Mouse (Mus musculus) stomach, embryonic 14.5 days (tissue): ENCODE results near the gene Tnfrsf8. TPM values are rescaled to one million over a fixed set of nuclear protein-coding genes. Genes with fewer than 3 reads are reported as not detected.

Source experiments
- ATAC-seq: fragments of 200-750 bp; cut with Nextera tagmentation; 2 replicates; pipeline ENCODE4 v1.8.0; 2017; ENCODE audit warnings: low read depth, moderate TSS enrichment; ENCODE audit not compliant: insufficient number of reproducible peaks, insufficient read depth, low FRiP score
- H3K27ac ChIP-seq: fragments of 300-500 bp; sonication (generic); 2 replicates; pipeline ENCODE4 v1.5.1; 2014; ENCODE audit warnings: mild to moderate bottlenecking, low read length, moderate library complexity, mixed read lengths
- H3K27me3 ChIP-seq: fragments of 300-500 bp; sonication (generic); 2 replicates; pipeline ENCODE4 v1.6.1; 2014; ENCODE audit warnings: low read length, control low read depth, mixed read lengths; ENCODE audit not compliant: control insufficient read depth, insufficient read depth
- H3K36me3 ChIP-seq: fragments of 300-500 bp; sonication (generic); 2 replicates; pipeline ENCODE4 v1.6.1; 2014; ENCODE audit warnings: mild to moderate bottlenecking, control low read depth, low read length, moderate library complexity, mixed read lengths; ENCODE audit not compliant: control insufficient read depth, insufficient read depth
- H3K4me1 ChIP-seq: fragments of 300-500 bp; sonication (generic); 2 replicates; pipeline ENCODE4 v1.6.1; 2014; ENCODE audit warnings: low read length, control low read depth, mixed read lengths; ENCODE audit not compliant: control insufficient read depth, insufficient read depth
- H3K4me2 ChIP-seq: fragments of 300-500 bp; sonication (generic); replicated peaks from 2 replicates; pipeline ENCODE4 v1.6.1; 2014; ENCODE audit warnings: low read depth, low read length, control low read depth
- H3K4me3 ChIP-seq: fragments of 300-500 bp; sonication (generic); 2 replicates; pipeline ENCODE4 v1.5.1; 2014; ENCODE audit warnings: low read depth, low read length, control low read depth
- H3K9ac ChIP-seq: fragments of 300-500 bp; sonication (generic); replicated peaks from 2 replicates; pipeline ENCODE4 v1.6.1; 2014; ENCODE audit warnings: low read depth, mild to moderate bottlenecking, control low read depth, low read length, moderate library complexity, mixed read lengths
- H3K9me3 ChIP-seq: fragments of 300-500 bp; sonication (generic); 2 replicates; pipeline ENCODE4 v1.6.1; 2016; ENCODE audit warnings: low read depth, low read length, control low read depth; ENCODE audit not compliant: control insufficient read depth
- WGBS: fragments of 180-500 bp; shearing (Covaris S2); extraction: QIAGEN DNeasy Blood & Tissue Kit; methylation state at CpG from one replicate; pipeline ENCODE4 v1.1.7; 2014; 5-methylcytosine and 5-hydroxymethylcytosine counted together
- polyA plus RNA-seq: library from polyadenylated mRNA; unstranded; fragments of >200 nt; fragmentation: Nextera tagmentation; extraction: Ambion mirVana; gene quantifications from 2 replicates; pipeline ENCODE4 v1.2.1, GENCODE M21; 2014

Gene Tnfrsf8
- polyA plus RNA-seq, 1 experiment from 2014 or later, result 0.20 TPM

- ATAC-seq, result no peak
- no peaks in the 10 kb centered on the region for H3K9me3 ChIP-seq
- H3K36me3 ChIP-seq, result no peaks in the 10 kb centered on the region
- H3K9ac ChIP-seq, result no peak overlapping the region
- 74% methylated on average over 4 of the region's 4 CpGs for WGBS
- 0 out of 2 replicates have a peak, but pooled peaks cover 5% of the 10 kb centered on the region for H3K27me3 ChIP-seq
- H3K4me1 ChIP-seq, result peaks cover 10% of the 10 kb centered on the region; the same call in 1 of the 2 replicates
- H3K4me2 ChIP-seq, result no peak overlapping the region
- H3K27ac ChIP-seq, result no peak overlapping the region
- no peak overlapping the region for H3K4me3 ChIP-seq
These were observed 74.2 kb downstream of the Tnfrsf8 start for GRCm38 (mm10) chr4:145240723-145241231.

- 25% methylated on average over 4 of the region's 4 CpGs for WGBS
- no peak overlapping the region for H3K4me2 ChIP-seq
These were observed 75.7 kb downstream of the Tnfrsf8 start for GRCm38 (mm10) chr4:145239049-145239830.

GRCm38 (mm10) chr4:145236027-145236426 lies 78.9 kb downstream of the Tnfrsf8 start:
- Histone ChIP-seq H3K9ac (no peak overlapping the region), H3K4me3 (no peak overlapping the region), H3K4me2 (no peak overlapping the region), H3K36me3 (no peaks in the 10 kb centered on the region), H3K27ac (no peak overlapping the region), H3K4me1 (peaks cover 10% of the 10 kb centered on the region; the same call in 1 of the 2 replicates), H3K9me3 (no peaks in the 10 kb centered on the region), H3K27me3 (no peaks in the 10 kb centered on the region)
- no peak for ATAC-seq
- WGBS, result 90% methylated on average over 7 of the region's 7 CpGs

More at GRCm38 (mm10) chr4:145239049-145239830, 75.7 kb downstream of the Tnfrsf8 start:
- Histone ChIP-seq H3K9ac (no peak overlapping the region), H3K27ac (peak overlapping the region; percentile 61), H3K9me3 (no peaks in the 10 kb centered on the region), H3K4me3 (no peak overlapping the region), H3K36me3 (no peaks in the 10 kb centered on the region), H3K4me1 (peaks cover 10% of the 10 kb centered on the region; the same call in 1 of the 2 replicates), H3K27me3 (no peaks in the 10 kb centered on the region)
- peak; percentile 77; the same call in 1 of the 2 replicates for ATAC-seq

GRCm38 (mm10) chr4:145233487-145234228 lies 81.3 kb downstream of the Tnfrsf8 start:
- Histone ChIP-seq H3K9ac (no peak overlapping the region), H3K27ac (no peak overlapping the region), H3K27me3 (no peaks in the 10 kb centered on the region), H3K9me3 (no peaks in the 10 kb centered on the region), H3K4me2 (no peak overlapping the region), H3K4me3 (no peak overlapping the region), H3K36me3 (no peaks in the 10 kb centered on the region), H3K4me1 (no peaks in the 10 kb centered on the region; the same call in 1 of the 2 replicates)
- WGBS, result 46% methylated on average over 3 of the region's 3 CpGs
- ATAC-seq, result no peak

GRCm38 (mm10) chr4:145231732-145232131 lies 83.2 kb downstream of the Tnfrsf8 start:
- H3K27me3 ChIP-seq, result no peaks in the 10 kb centered on the region
- no peak overlapping the region for H3K4me2 ChIP-seq
- 82% methylated on average over 5 of the region's 5 CpGs for WGBS
- H3K4me3 ChIP-seq, result no peak overlapping the region
- no peak overlapping the region for H3K27ac ChIP-seq
- no peaks in the 10 kb centered on the region for H3K9me3 ChIP-seq
- ATAC-seq, result no peak
- no peak overlapping the region for H3K9ac ChIP-seq
- no peaks in the 10 kb centered on the region for H3K36me3 ChIP-seq
- no peaks in the 10 kb centered on the region; the same call in 1 of the 2 replicates for H3K4me1 ChIP-seq

GRCm38 (mm10) chr4:145230647-145231046 lies 84.3 kb downstream of the Tnfrsf8 start:
- Histone ChIP-seq H3K4me1 (no peaks in the 10 kb centered on the region; the same call in 1 of the 2 replicates), H3K36me3 (no peaks in the 10 kb centered on the region), H3K4me2 (no peak overlapping the region), H3K4me3 (no peak overlapping the region), H3K27ac (no peak overlapping the region), H3K9me3 (no peaks in the 10 kb centered on the region), H3K9ac (no peak overlapping the region), H3K27me3 (no peaks in the 10 kb centered on the region)
- WGBS, result 72% methylated on average over 2 of the region's 2 CpGs
- ATAC-seq, result no peak

- no peak overlapping the region for H3K27ac ChIP-seq
- H3K9me3 ChIP-seq, result no peaks in the 10 kb centered on the region
- ATAC-seq, result no peak
- 89% methylated on average over 5 of the region's 5 CpGs for WGBS
- H3K9ac ChIP-seq, result no peak overlapping the region
- H3K4me2 ChIP-seq, result no peak overlapping the region
- no peak overlapping the region for H3K4me3 ChIP-seq
- no peaks in the 10 kb centered on the region for H3K27me3 ChIP-seq
- no peaks in the 10 kb centered on the region for H3K36me3 ChIP-seq
- H3K4me1 ChIP-seq, result no peaks in the 10 kb centered on the region; the same call in 1 of the 2 replicates
These were observed 85.3 kb downstream of the Tnfrsf8 start for GRCm38 (mm10) chr4:145229524-145230163.

- WGBS, result 91% methylated on average over 5 of the region's 6 CpGs
- H3K9me3 ChIP-seq, result no peaks in the 10 kb centered on the region
- H3K27ac ChIP-seq, result no peak overlapping the region
- no peak overlapping the region for H3K9ac ChIP-seq
- H3K36me3 ChIP-seq, result no peaks in the 10 kb centered on the region
- no peaks in the 10 kb centered on the region for H3K27me3 ChIP-seq
- no peak overlapping the region for H3K4me3 ChIP-seq
- no peaks in the 10 kb centered on the region; the same call in 1 of the 2 replicates for H3K4me1 ChIP-seq
- ATAC-seq, result no peak
- no peak overlapping the region for H3K4me2 ChIP-seq
These were observed 85.9 kb downstream of the Tnfrsf8 start for GRCm38 (mm10) chr4:145229051-145229450.
